10 mouse cellular contexts compared by ENCODE assay signal in the genomic region with DNA sequence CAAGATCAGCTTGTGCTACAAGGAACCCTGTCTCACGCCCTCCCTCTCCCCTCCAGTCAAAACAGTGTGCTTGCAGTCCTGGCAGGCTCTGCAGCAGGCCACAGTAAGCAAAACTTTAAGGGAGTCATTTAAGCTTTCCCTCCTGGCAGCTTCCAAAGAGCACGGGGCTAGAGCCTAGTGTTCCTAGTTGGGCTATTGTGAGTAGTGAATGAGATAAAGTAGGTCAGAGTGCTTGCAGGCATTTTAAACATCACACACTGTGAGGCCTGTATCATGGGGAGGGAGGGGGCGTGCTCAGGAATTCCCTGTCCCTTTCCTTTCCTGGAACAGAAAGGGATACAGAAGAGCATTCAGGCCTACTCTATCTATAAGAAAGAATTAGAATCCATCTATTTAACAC. TPM values are rescaled to one million over a fixed set of nuclear protein-coding genes. Genes with fewer than 3 reads are reported as not detected.
DNase-seq lines count a peak whose midpoint lies in the region; ATAC-seq and TF ChIP-seq lines count a peak whose summit lies in the region.
"Had no signal": no experiment of that assay in that cellular context is flagged by ENCODE, and none has a peak within 500 bp of the region (broad histone marks: within the 10 kb centered on the region; RNA-seq: fewer than 3 reads in every experiment).

No protein-coding gene starts in this region.

- no peak for TF ChIP-seq EP300 in liver, postnatal 0 days (IDR thresholded peaks at IDR 0.05; ENCODE audit: low read depth)

- peaks cover 31% of the 10 kb centered on the region for H3K4me1 ChIP-seq in liver, postnatal 0 days (ENCODE audit: insufficient read depth)
- peaks cover 7% of the 10 kb centered on the region for H3K4me1 ChIP-seq in liver, embryonic 11.5 days (replicated peaks; ENCODE audit: control insufficient read depth, insufficient read depth, low read length)
- peaks cover 26% of the 10 kb centered on the region; the same call in 1 of the 2 replicates for H3K4me1 ChIP-seq in forebrain, embryonic 14.5 days (ENCODE audit: control insufficient read depth, insufficient read depth, low read length)
- peaks cover 17% of the 10 kb centered on the region for H3K4me1 ChIP-seq in midbrain, embryonic 16.5 days (ENCODE audit: control insufficient read depth, insufficient read depth, low read length)

- H3K27me3 ChIP-seq in liver, postnatal 0 days (ENCODE audit: insufficient read depth, low read length), result no peaks in the 10 kb centered on the region
- no peaks in the 10 kb centered on the region for H3K27me3 ChIP-seq in liver, embryonic 11.5 days (replicated peaks; ENCODE audit: control insufficient read depth, insufficient read depth, low read length)
- no peaks in the 10 kb centered on the region; the same call in 1 of the 2 replicates for H3K27me3 ChIP-seq in forebrain, embryonic 14.5 days (replicated peaks; ENCODE audit: control insufficient read depth, insufficient read depth, low read length)
- no peaks in the 10 kb centered on the region; the same call in 1 of the 2 replicates for H3K27me3 ChIP-seq in midbrain, embryonic 16.5 days (ENCODE audit: control insufficient read depth, insufficient read depth, low read depth, low read length)

- no peaks in the 10 kb centered on the region for H3K36me3 ChIP-seq in liver, postnatal 0 days (replicated peaks; ENCODE audit: insufficient read depth, low read length)
- H3K36me3 ChIP-seq in liver, embryonic 11.5 days (ENCODE audit: control insufficient read depth, insufficient read depth, low read length), result no peaks in the 10 kb centered on the region
- no peaks in the 10 kb centered on the region for H3K36me3 ChIP-seq in forebrain, embryonic 14.5 days (ENCODE audit: control insufficient read depth, insufficient read depth, low read length)
- no peaks in the 10 kb centered on the region; the same call in 1 of the 2 replicates for H3K36me3 ChIP-seq in midbrain, embryonic 16.5 days (ENCODE audit: control insufficient read depth, insufficient read depth, low read length)

- ATAC-seq in liver, postnatal 0 days, result no peak
- ATAC-seq in liver, embryonic 11.5 days (replicated peaks; ENCODE audit: low FRiP score), result no peak
- ATAC-seq in forebrain, embryonic 14.5 days, result peak; percentile 40
- peak; percentile 49; the same call in 1 of the 2 replicates for ATAC-seq in midbrain, embryonic 16.5 days
- ATAC-seq in inflammation-experienced regulatory T-cells, adult 6 months, result no peak

- H3K4me3 ChIP-seq in liver, postnatal 0 days (ENCODE audit: low read depth, low read length), result no peak overlapping the region
- no peak overlapping the region for H3K4me3 ChIP-seq in liver, embryonic 11.5 days (ENCODE audit: low read depth, low read length)
- no peak overlapping the region for H3K4me3 ChIP-seq in forebrain, embryonic 14.5 days (ENCODE audit: low read depth, low read length)
- H3K4me3 ChIP-seq in midbrain, embryonic 16.5 days (ENCODE audit: low read depth, low read length), result no peak overlapping the region

- no peaks in the 10 kb centered on the region for H3K9me3 ChIP-seq in liver, postnatal 0 days (ENCODE audit: low read length)
- H3K9me3 ChIP-seq in liver, embryonic 11.5 days (ENCODE audit: control insufficient read depth, low read length), result no peaks in the 10 kb centered on the region
- no peaks in the 10 kb centered on the region for H3K9me3 ChIP-seq in forebrain, embryonic 14.5 days (replicated peaks; ENCODE audit: control insufficient read depth, low read length)
- no peaks in the 10 kb centered on the region for H3K9me3 ChIP-seq in midbrain, embryonic 16.5 days (replicated peaks; ENCODE audit: control insufficient read depth, low read length, poor library complexity, severe bottlenecking)

- H3K4me2 ChIP-seq in liver, postnatal 0 days (ENCODE audit: low read depth, low read length), result no peak overlapping the region
- H3K4me2 ChIP-seq in liver, embryonic 11.5 days, result no peak overlapping the region
- H3K4me2 ChIP-seq in forebrain, embryonic 14.5 days (ENCODE audit: low read length), result no peak overlapping the region
- H3K4me2 ChIP-seq in midbrain, embryonic 16.5 days (ENCODE audit: low read length), result no peak overlapping the region

- WGBS in liver, postnatal 0 days (ENCODE audit: insufficient replicate concordance), result 72% methylated on average over 3 of the region's 3 CpGs
- WGBS in liver, embryonic 11.5 days, result 57% methylated on average over 3 of the region's 3 CpGs
- 8% methylated on average over 3 of the region's 3 CpGs for WGBS in forebrain, embryonic 14.5 days
- WGBS in midbrain, embryonic 16.5 days, result 8% methylated on average over 3 of the region's 3 CpGs

- peak overlapping the region; percentile 36; the same call in 1 of the 2 replicates for H3K27ac ChIP-seq in liver, postnatal 0 days (ENCODE audit: low read depth)
- no peak overlapping the region for H3K27ac ChIP-seq in liver, embryonic 11.5 days (ENCODE audit: low read depth, low read length)
- H3K27ac ChIP-seq in forebrain, embryonic 14.5 days (ENCODE audit: low read depth, low read length), result peak overlapping the region; percentile 35; the same call in 1 of the 2 replicates
- peak overlapping the region; percentile 58 for H3K27ac ChIP-seq in midbrain, embryonic 16.5 days (ENCODE audit: low read length)

- H3K9ac ChIP-seq in liver, postnatal 0 days (replicated peaks), result no peak overlapping the region
- no peak overlapping the region for H3K9ac ChIP-seq in liver, embryonic 11.5 days (ENCODE audit: low read depth, low read length)
- no peak overlapping the region for H3K9ac ChIP-seq in forebrain, embryonic 14.5 days (ENCODE audit: low read length)
- no peak overlapping the region for H3K9ac ChIP-seq in midbrain, embryonic 16.5 days (ENCODE audit: low read depth, low read length)

- peak; percentile 54 for DNase-seq in cerebellum, adult 9-10 months
- DNase-seq in cerebellum, adult 11 months, result no peak
- no peak for DNase-seq in liver, postnatal 0 days
- DNase-seq in liver, embryonic 11.5 days (ENCODE audit: low spot score), result no peak
- DNase-seq in forebrain, embryonic 14.5 days (ENCODE audit: low spot score), result peak; percentile 86
- no peak for DNase-seq in left cerebral cortex, adult 11 months (ENCODE audit: low spot score)

- no peak for TF ChIP-seq CTCF in liver, postnatal 0 days (IDR thresholded peaks at IDR 0.05; ENCODE audit: low read depth)

RNA-seq across cellular contexts. Expression of a gene that starts 4.1 kb away (rescaled TPM):
- polyA plus RNA-seq in liver, postnatal 0 days (2015; fragmentation: Nextera tagmentation; extraction: Ambion mirVana), result 28.4 and 30.6 TPM in 2 replicates
- 24.9 and 25.3 TPM in 2 replicates for polyA plus RNA-seq in liver, embryonic 11.5 days (2014; fragmentation: Nextera tagmentation; extraction: Ambion mirVana)
- polyA plus RNA-seq in forebrain, embryonic 14.5 days (2014; fragmentation: Nextera tagmentation; extraction: Ambion mirVana), result 13.7 and 16.3 TPM in 2 replicates
- 17.6 and 20.5 TPM in 2 replicates for polyA plus RNA-seq in midbrain, embryonic 16.5 days (2015; fragmentation: Nextera tagmentation; extraction: Ambion mirVana)
- polyA plus RNA-seq in inflammation-experienced regulatory T-cells, adult 6 months (2017; shearing (Covaris generic)), result 10 to 100 TPM; 57.3 to 78.9 (median 61.4) TPM

RNA-seq across cellular contexts. Expression of a gene that starts 55.2 kb away (rescaled TPM):
- polyA plus RNA-seq in liver, postnatal 0 days (2015; fragmentation: Nextera tagmentation; extraction: Ambion mirVana), result not detected in 2 replicates
- polyA plus RNA-seq in liver, embryonic 11.5 days (2014; fragmentation: Nextera tagmentation; extraction: Ambion mirVana), result not detected in 2 replicates
- not detected in 2 replicates for polyA plus RNA-seq in forebrain, embryonic 14.5 days (2014; fragmentation: Nextera tagmentation; extraction: Ambion mirVana)
- polyA plus RNA-seq in midbrain, embryonic 16.5 days (2015; fragmentation: Nextera tagmentation; extraction: Ambion mirVana), result not detected in 2 replicates
- under 1 TPM; 0.28 to 0.39 (median 0.36) TPM for polyA plus RNA-seq in inflammation-experienced regulatory T-cells, adult 6 months (2017; shearing (Covaris generic))
- polyA plus RNA-seq: gonadal fat pad, adult 2 months; liver, adult 2 months had no signal

Comparison
In these comparisons a context has a peak if more than half of its experiments do, and no peak if none do; other contexts are left out.
1. DNase-seq: peak in cerebellum, adult 9-10 months (single experiment) and forebrain, embryonic 14.5 days (single experiment); none in cerebellum, adult 11 months (single experiment), liver, postnatal 0 days (single experiment), liver, embryonic 11.5 days (single experiment) and left cerebral cortex, adult 11 months (single experiment).
2. ATAC-seq: peak in forebrain, embryonic 14.5 days (single experiment) and midbrain, embryonic 16.5 days (single experiment); none in liver, postnatal 0 days (single experiment), liver, embryonic 11.5 days (single experiment) and inflammation-experienced regulatory T-cells, adult 6 months (single experiment).